Mouse (Mus musculus) embryo, embryonic 11.5 days (tissue): Measurements from ENCODE around the gene Il17re.

Experiments
- DNase-seq: peaks from one replicate; pipeline ENCODE4 v3.0.0-alpha.2; 2012; ENCODE audit warnings: low read depth, low spot score

Gene Il17re

GRCm38 (mm10) chr6:113457952-113458534, at the start of gene Il17re:
TSS of gene Il17re (plus strand) at chr6:113458484.
- DNase-seq: no peak

GRCm38 (mm10) chr6:113410001-113410400, 48.3 kb upstream of the Il17re start:
- DNase-seq: no peak

- DNase-seq: no peak
Observed at GRCm38 (mm10) chr6:113416416-113416815, 41.9 kb upstream of the Il17re start.

- DNase-seq: no peak
Observed at GRCm38 (mm10) chr6:113418441-113419198, 39.7 kb upstream of the Il17re start.

GRCm38 (mm10) chr6:113419199-113419587, 39.1 kb upstream of the Il17re start, which contains the start of gene Rpusd3:
TSS of gene Rpusd3 (minus strand) at chr6:113419340.
- DNase-seq: peak; percentile 97

GRCm38 (mm10) chr6:113423000-113423399, 35.3 kb upstream of the Il17re start:
- DNase-seq: no peak

- no peak for DNase-seq
Observed at GRCm38 (mm10) chr6:113424187-113424586, 34.1 kb upstream of the Il17re start.

GRCm38 (mm10) chr6:113426696-113427095, 31.6 kb upstream of the Il17re start:
- no peak for DNase-seq

- peak; percentile 17 for DNase-seq
Observed at GRCm38 (mm10) chr6:113427397-113427796, 30.9 kb upstream of the Il17re start.

GRCm38 (mm10) chr6:113428006-113428405, 30.3 kb upstream of the Il17re start:
- DNase-seq: no peak

- DNase-seq: no peak
Observed at GRCm38 (mm10) chr6:113429965-113430364, 28.3 kb upstream of the Il17re start.

GRCm38 (mm10) chr6:113430846-113431245, 27.4 kb upstream of the Il17re start:
- no peak for DNase-seq

- DNase-seq: no peak
Observed at GRCm38 (mm10) chr6:113431801-113432200, 26.5 kb upstream of the Il17re start.

GRCm38 (mm10) chr6:113433661-113434060, 24.6 kb upstream of the Il17re start:
- no peak for DNase-seq

- no peak for DNase-seq
Observed at GRCm38 (mm10) chr6:113434691-113435090, 23.6 kb upstream of the Il17re start.

- no peak for DNase-seq
Observed at GRCm38 (mm10) chr6:113435664-113436205, 22.5 kb upstream of the Il17re start, which contains the start of gene Cidec. TSS of gene Cidec (minus strand) at chr6:113435760.

- no peak for DNase-seq
Observed at GRCm38 (mm10) chr6:113437135-113437534, 21.1 kb upstream of the Il17re start.

GRCm38 (mm10) chr6:113438721-113439430, 19.4 kb upstream of the Il17re start:
- no peak for DNase-seq

- DNase-seq: no peak
Observed at GRCm38 (mm10) chr6:113440686-113441085, 17.6 kb upstream of the Il17re start.

GRCm38 (mm10) chr6:113441147-113441680, 17.1 kb upstream of the Il17re start:
- peak; percentile 54 for DNase-seq

- peak; percentile 2 for DNase-seq
Observed at GRCm38 (mm10) chr6:113442087-113442441, 16.2 kb upstream of the Il17re start.
